Mouse (Mus musculus) kidney, postnatal 0 days (tissue): ENCODE measurements around the gene Mad2l2. TPM values are rescaled to one million over a fixed set of nuclear protein-coding genes. Genes with fewer than 3 reads are reported as not detected.

ENCODE experiments used
- ATAC-seq: fragments of 200-750 bp; cut with Nextera tagmentation; replicated peaks from 2 replicates; pipeline ENCODE4 v1.8.0; 2017; ENCODE audit warnings: low read depth, moderate number of reproducible peaks, moderate TSS enrichment, moderate library complexity; ENCODE audit not compliant: low FRiP score
- DNase-seq: peaks from one replicate; pipeline ENCODE4 v3.0.0-alpha.2; 2016; ENCODE audit warnings: low spot score
- H3K27ac ChIP-seq: fragments of 300-500 bp; sonication (generic); 2 replicates; pipeline ENCODE4 v1.5.1; 2014; ENCODE audit warnings: mild to moderate bottlenecking
- H3K27me3 ChIP-seq: fragments of 300-500 bp; sonication (generic); 2 replicates; pipeline ENCODE4 v1.6.1; 2014; ENCODE audit warnings: low read length, mixed read lengths; ENCODE audit not compliant: insufficient read depth
- H3K36me3 ChIP-seq: fragments of 300-500 bp; sonication (generic); 2 replicates; pipeline ENCODE4 v1.6.1; 2014; ENCODE audit warnings: low read length, mixed read lengths; ENCODE audit not compliant: insufficient read depth
- H3K4me1 ChIP-seq: fragments of 300-500 bp; sonication (generic); replicated peaks from 2 replicates; pipeline ENCODE4 v1.6.1; 2014; ENCODE audit warnings: antibody characterized with exemption, low read length, mixed read lengths; ENCODE audit not compliant: insufficient read depth
- H3K4me2 ChIP-seq: fragments of 300-500 bp; sonication (generic); 2 replicates; pipeline ENCODE4 v1.6.1; 2014; ENCODE audit warnings: mild to moderate bottlenecking, low read length, moderate library complexity, mixed read lengths
- H3K4me3 ChIP-seq: fragments of 300-500 bp; sonication (generic); replicated peaks from 2 replicates; pipeline ENCODE4 v1.5.1; 2014; ENCODE audit warnings: low read depth, low read length
- H3K9ac ChIP-seq: fragments of 300-500 bp; sonication (generic); 2 replicates; pipeline ENCODE4 v1.6.1; 2014; ENCODE audit warnings: low read depth, low read length
- H3K9me3 ChIP-seq: fragments of 300-500 bp; sonication (generic); replicated peaks from 2 replicates; pipeline ENCODE4 v1.6.1; 2016; ENCODE audit warnings: low read length, inconsistent platforms, mixed read lengths
- CTCF ChIP-seq: IDR thresholded peaks from 2 replicates; pipeline ENCODE4 v1.5.1; 2016; ENCODE audit warnings: antibody characterized with exemption, low read depth, mild to moderate bottlenecking, moderate library complexity
- WGBS: fragments of 180-500 bp; shearing (Covaris S2); extraction: QIAGEN DNeasy Blood & Tissue Kit; methylation state at CpG from one replicate; pipeline ENCODE4 v1.1.7; 2014; 5-methylcytosine and 5-hydroxymethylcytosine counted together
- polyA plus RNA-seq: library from polyadenylated mRNA; unstranded; fragments of >200 nt; fragmentation: Nextera tagmentation; extraction: Ambion mirVana; gene quantifications from 2 replicates; pipeline ENCODE4 v1.2.1, GENCODE M21; 2015

The Mad2l2 gene
- polyA plus RNA-seq, 1 experiment from 2014 or later = 73.1 TPM

GRCm38 (mm10) chr4:148121982-148122693 lies 8.0 kb upstream of the Mad2l2 start:
- no peaks in the 10 kb centered on the region for H3K9me3 ChIP-seq
- WGBS = 16% methylated on average over 6 of the region's 6 CpGs
- H3K36me3 ChIP-seq = no peaks in the 10 kb centered on the region
- no peak overlapping the region for H3K4me2 ChIP-seq
- TF ChIP-seq CTCF = no peak
- DNase-seq (peak; percentile 38), ATAC-seq (peak; percentile 58)
- H3K27me3 ChIP-seq = no peaks in the 10 kb centered on the region
- H3K9ac ChIP-seq = no peak overlapping the region
- no peaks in the 10 kb centered on the region for H3K4me1 ChIP-seq
- no peak overlapping the region for H3K4me3 ChIP-seq
- H3K27ac ChIP-seq = no peak overlapping the region

GRCm38 (mm10) chr4:148122694-148123066 lies 7.5 kb upstream of the Mad2l2 start:
- DNase-seq = no peak
- Histone ChIP-seq H3K27me3 (no peaks in the 10 kb centered on the region), H3K4me2 (no peak overlapping the region), H3K9ac (no peak overlapping the region), H3K4me1 (no peaks in the 10 kb centered on the region), H3K27ac (no peak overlapping the region), H3K4me3 (no peak overlapping the region), H3K9me3 (no peaks in the 10 kb centered on the region), H3K36me3 (no peaks in the 10 kb centered on the region)
- WGBS = 56% methylated on average over 3 of the region's 3 CpGs
- no peak for TF ChIP-seq CTCF
- ATAC-seq = no peak

- Histone ChIP-seq H3K27me3 (peaks cover 20% of the 10 kb centered on the region), H3K4me3 (no peak overlapping the region), H3K36me3 (no peaks in the 10 kb centered on the region), H3K9ac (no peak overlapping the region), H3K9me3 (no peaks in the 10 kb centered on the region), H3K4me1 (0 out of 2 replicates have a peak, but pooled peaks cover 9% of the 10 kb centered on the region), H3K27ac (no peak overlapping the region), H3K4me2 (no peak overlapping the region)
- DNase-seq (no peak), ATAC-seq (no peak)
- no peak for TF ChIP-seq CTCF
- 38% methylated on average over 1 of the region's 1 CpGs for WGBS
These were observed 1.9 kb upstream of the Mad2l2 start for GRCm38 (mm10) chr4:148128241-148128640.

GRCm38 (mm10) chr4:148128672-148129071 lies 1.5 kb upstream of the Mad2l2 start:
- Histone ChIP-seq H3K4me1 (0 out of 2 replicates have a peak, but pooled peaks cover 9% of the 10 kb centered on the region), H3K4me3 (no peak overlapping the region), H3K27me3 (peaks cover 20% of the 10 kb centered on the region), H3K36me3 (no peaks in the 10 kb centered on the region), H3K9me3 (no peaks in the 10 kb centered on the region), H3K9ac (no peak overlapping the region), H3K27ac (no peak overlapping the region), H3K4me2 (no peak overlapping the region)
- ATAC-seq = no peak
- 67% methylated on average over 2 of the region's 2 CpGs for WGBS
- DNase-seq = no peak
- no peak for TF ChIP-seq CTCF

GRCm38 (mm10) chr4:148130561-148131413 lies 603 bp downstream of the Mad2l2 start, which contains the start of gene Draxin:
Gene Draxin, minus strand, starts transcription at chr4:148130698.
- Histone ChIP-seq H3K27me3 (peaks cover 20% of the 10 kb centered on the region), H3K4me2 (peak within 1 kb of the TSS; percentile 99), H3K4me3 (peak within 1 kb of the TSS; percentile 60), H3K9me3 (no peaks in the 10 kb centered on the region), H3K9ac (peak within 1 kb of the TSS; percentile 69), H3K4me1 (0 out of 2 replicates have a peak, but pooled peaks cover 9% of the 10 kb centered on the region), H3K27ac (0 out of 2 replicates have a peak within 1 kb of the TSS, but pooled peaks have one; percentile 19), H3K36me3 (no peaks in the 10 kb centered on the region)
- under 1% methylated on average over 81 of the region's 87 CpGs for WGBS
- ATAC-seq (peak; percentile 89), DNase-seq (peak; percentile 79)
- TF ChIP-seq CTCF = no peak

- Histone ChIP-seq H3K36me3 (no peaks in the 10 kb centered on the region), H3K4me2 (peak overlapping the region; percentile 99), H3K4me1 (0 out of 2 replicates have a peak, but pooled peaks cover 9% of the 10 kb centered on the region), H3K27ac (no peak overlapping the region), H3K4me3 (peak overlapping the region; percentile 60; the same call in 1 of the 2 replicates), H3K9ac (0 out of 2 replicates have a peak overlapping the region, but pooled peaks have one; percentile 69), H3K27me3 (peaks cover 20% of the 10 kb centered on the region), H3K9me3 (no peaks in the 10 kb centered on the region)
- 1% methylated on average over 21 of the region's 21 CpGs for WGBS
- ATAC-seq (peak; percentile 60), DNase-seq (peak; percentile 37)
- no peak for TF ChIP-seq CTCF
These were observed 1.4 kb downstream of the Mad2l2 start for GRCm38 (mm10) chr4:148131497-148132081.
